Mouse (Mus musculus) intestine, embryonic 14.5 days (tissue): ENCODE measurements at regions not wholly inside any gene's neighbourhood (a gene's known extent, or its start where the extent isn't known, plus 50 kb on each side); places are given as distances from the start of the nearest gene placed in this dataset.

ENCODE experiments used
- ATAC-seq: fragments of 200-750 bp; cut with Nextera tagmentation; replicated peaks from 2 replicates; pipeline ENCODE4 v1.8.0; 2017; ENCODE audit warnings: low read depth, moderate number of reproducible peaks, moderate TSS enrichment, moderate library complexity; ENCODE audit not compliant: low FRiP score, low TSS enrichment
- DNase-seq: peaks from one replicate; pipeline ENCODE4 v3.0.0-alpha.2; 2018; ENCODE audit warnings: low spot score
- H3K27ac ChIP-seq: fragments of 300-500 bp; sonication (generic); 2 replicates; pipeline ENCODE4 v1.5.1; 2014; ENCODE audit warnings: low read depth, mild to moderate bottlenecking, control low read depth
- H3K27me3 ChIP-seq: fragments of 300-500 bp; sonication (generic); replicated peaks from 2 replicates; pipeline ENCODE4 v1.6.1; 2014; ENCODE audit warnings: low read length, control low read depth; ENCODE audit not compliant: control insufficient read depth, insufficient read depth
- H3K36me3 ChIP-seq: fragments of 300-500 bp; sonication (generic); 2 replicates; pipeline ENCODE4 v1.6.1; 2014; ENCODE audit warnings: low read length, control low read depth; ENCODE audit not compliant: control insufficient read depth, insufficient read depth
- H3K4me1 ChIP-seq: fragments of 300-500 bp; sonication (generic); replicated peaks from 2 replicates; pipeline ENCODE4 v1.6.1; 2014; ENCODE audit warnings: low read length, control low read depth, mixed read lengths; ENCODE audit not compliant: control insufficient read depth, insufficient read depth
- H3K4me2 ChIP-seq: fragments of 300-500 bp; sonication (generic); 2 replicates; pipeline ENCODE4 v1.6.1; 2014; ENCODE audit warnings: low read length
- H3K4me3 ChIP-seq: fragments of 300-500 bp; sonication (generic); 2 replicates; pipeline ENCODE4 v1.5.1; 2014; ENCODE audit warnings: low read depth, low read length, control low read depth, mixed read lengths
- H3K9ac ChIP-seq: fragments of 300-500 bp; sonication (generic); 2 replicates; pipeline ENCODE4 v1.6.1; 2014; ENCODE audit warnings: mild to moderate bottlenecking, low read length
- H3K9me3 ChIP-seq: fragments of 300-500 bp; sonication (generic); 2 replicates; pipeline ENCODE4 v1.6.1; 2016; ENCODE audit warnings: low read length, control low read depth; ENCODE audit not compliant: control insufficient read depth
- WGBS: fragments of 180-500 bp; shearing (Covaris S2); extraction: QIAGEN DNeasy Blood & Tissue Kit; methylation state at CpG from one replicate; pipeline ENCODE4 v1.1.7; 2014; 5-methylcytosine and 5-hydroxymethylcytosine counted together

DNA sequence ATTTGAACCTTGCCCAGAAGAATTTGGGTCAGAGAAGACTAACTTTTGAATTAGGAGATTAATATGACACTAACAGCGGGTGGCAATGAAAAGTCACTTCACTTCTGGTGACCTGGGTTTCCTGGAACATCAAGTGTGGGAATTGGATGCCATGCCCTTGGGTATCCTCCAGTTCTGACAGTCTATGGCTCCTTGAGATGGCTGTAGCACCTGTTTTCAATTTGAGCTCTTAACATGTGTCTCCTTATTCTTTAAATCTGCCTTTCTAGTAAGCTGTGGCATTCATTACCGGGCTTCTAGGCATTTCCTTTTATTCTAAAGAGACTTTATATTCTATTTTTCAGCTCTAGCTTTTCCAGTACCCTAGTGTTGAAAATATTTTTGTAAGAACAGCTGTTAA is 164.9 kb upstream of the Gypa start:
- no peaks in the 10 kb centered on the region for H3K4me1 ChIP-seq
- no peak overlapping the region for H3K4me2 ChIP-seq
- H3K4me3 ChIP-seq, result no peak overlapping the region
- DNase-seq, result no peak
- H3K36me3 ChIP-seq, result no peaks in the 10 kb centered on the region
- no peak for ATAC-seq
- H3K9me3 ChIP-seq, result no peaks in the 10 kb centered on the region
- H3K27ac ChIP-seq, result no peak overlapping the region
- H3K27me3 ChIP-seq, result no peaks in the 10 kb centered on the region
- 84% methylated on average over 2 of the region's 2 CpGs for WGBS
- H3K9ac ChIP-seq, result no peak overlapping the region

GRCm38 (mm10) chr8:80325859-80326258 is 167.7 kb upstream of the Gypa start:
- no peaks in the 10 kb centered on the region for H3K4me1 ChIP-seq
- ATAC-seq, result no peak
- no peak for DNase-seq

DNA sequence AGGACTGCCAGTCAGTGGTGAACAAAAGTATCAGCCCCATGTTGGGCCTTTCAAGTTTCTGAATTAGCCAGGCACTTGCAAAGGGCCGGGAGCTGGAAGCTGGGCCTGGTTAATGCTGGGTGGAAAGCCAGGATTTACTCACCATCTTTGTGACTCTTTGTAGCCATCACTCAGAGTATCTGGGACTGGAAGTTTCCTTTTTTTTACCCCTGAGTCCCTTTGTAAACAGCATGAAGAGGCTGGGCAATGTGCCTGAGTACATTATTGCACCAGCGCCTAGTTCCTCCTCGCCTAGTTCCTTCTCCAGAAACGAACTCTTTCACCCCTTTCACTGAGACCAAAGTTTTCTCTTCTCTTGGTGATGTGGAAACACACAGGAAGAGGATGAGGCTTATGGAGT is 168.4 kb upstream of the Gypa start:
- Histone ChIP-seq H3K36me3 (no peaks in the 10 kb centered on the region), H3K4me2 (no peak overlapping the region), H3K27me3 (no peaks in the 10 kb centered on the region), H3K4me1 (no peaks in the 10 kb centered on the region), H3K27ac (no peak overlapping the region), H3K9me3 (no peaks in the 10 kb centered on the region), H3K9ac (no peak overlapping the region), H3K4me3 (no peak overlapping the region)
- DNase-seq (no peak), ATAC-seq (no peak)
- WGBS, result 76% methylated on average over 4 of the region's 4 CpGs

More at GRCm38 (mm10) chr8:80325859-80326258, 167.7 kb upstream of the Gypa start:
- Histone ChIP-seq H3K9me3 (no peaks in the 10 kb centered on the region), H3K27me3 (no peaks in the 10 kb centered on the region), H3K4me2 (no peak overlapping the region), H3K27ac (no peak overlapping the region), H3K4me3 (no peak overlapping the region), H3K9ac (no peak overlapping the region), H3K36me3 (no peaks in the 10 kb centered on the region)
- 92% methylated on average over 3 of the region's 3 CpGs for WGBS

DNA sequence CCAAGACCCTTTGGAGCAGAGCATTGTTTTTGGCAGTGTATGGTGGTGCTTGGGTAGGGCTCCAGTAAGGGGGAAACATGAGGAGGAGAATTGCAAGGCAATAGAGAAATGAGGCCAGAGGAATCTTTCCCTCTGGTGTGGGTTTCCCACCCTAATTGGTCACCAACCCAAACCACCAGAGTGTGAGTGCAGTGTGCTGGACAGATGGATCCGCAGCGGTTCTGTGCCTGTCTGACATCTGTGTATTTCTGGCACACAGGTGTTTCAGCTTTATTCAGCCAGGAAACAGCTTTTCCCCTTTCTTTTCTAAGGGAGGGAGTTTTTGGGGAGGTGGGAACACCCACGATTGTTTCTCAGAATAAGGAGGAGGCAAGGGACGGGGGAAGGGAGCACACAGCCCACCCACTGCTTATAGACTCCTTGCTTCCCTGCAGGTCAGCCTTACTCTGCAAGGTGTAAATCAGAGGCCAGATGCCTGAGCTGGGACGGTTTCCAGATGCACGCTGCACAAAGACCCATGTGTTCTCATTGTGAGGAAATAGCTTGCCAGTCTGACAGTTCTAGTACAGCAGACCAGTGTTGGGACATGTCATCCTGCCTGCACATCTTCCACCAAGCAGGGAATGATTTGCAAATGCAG is 175.2 kb upstream of the Gypa start:
- H3K9me3 ChIP-seq, result no peaks in the 10 kb centered on the region
- H3K4me1 ChIP-seq, result peaks cover 29% of the 10 kb centered on the region
- H3K27ac ChIP-seq, result no peak overlapping the region
- no peaks in the 10 kb centered on the region for H3K27me3 ChIP-seq
- no peaks in the 10 kb centered on the region for H3K36me3 ChIP-seq
- WGBS, result 24% methylated on average over 6 of the region's 6 CpGs
- no peak overlapping the region for H3K4me3 ChIP-seq
- H3K9ac ChIP-seq, result no peak overlapping the region
- H3K4me2 ChIP-seq, result no peak overlapping the region
- DNase-seq (no peak), ATAC-seq (no peak)

DNA sequence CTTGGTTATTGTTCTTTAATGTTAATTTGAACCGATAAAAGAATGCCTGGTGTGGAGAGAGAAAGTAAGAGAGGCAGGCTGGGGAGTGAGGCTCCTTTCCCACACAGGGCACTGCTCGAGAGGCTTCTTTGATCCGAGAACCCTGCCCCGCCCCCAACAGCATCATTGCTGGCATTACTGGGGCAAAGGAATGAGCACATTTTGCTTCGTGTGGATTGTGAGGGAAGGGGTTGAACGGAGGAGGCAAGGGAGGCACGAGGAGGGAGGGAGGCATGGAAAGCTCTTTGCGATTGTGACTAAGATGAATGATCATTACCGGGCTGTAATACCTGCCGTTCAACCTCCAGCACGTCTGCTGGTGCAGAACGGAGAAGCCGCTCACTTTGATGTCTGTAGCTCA is 178.2 kb upstream of the Gypa start:
- no peak overlapping the region for H3K9ac ChIP-seq
- WGBS, result 4% methylated on average over 13 of the region's 13 CpGs
- H3K27ac ChIP-seq, result no peak overlapping the region
- ATAC-seq (peak; percentile 75; the same call in 1 of the 2 replicates), DNase-seq (peak; percentile 66)
- H3K4me3 ChIP-seq, result no peak overlapping the region
- peaks cover 29% of the 10 kb centered on the region for H3K4me1 ChIP-seq
- no peaks in the 10 kb centered on the region for H3K27me3 ChIP-seq
- no peaks in the 10 kb centered on the region for H3K9me3 ChIP-seq
- no peaks in the 10 kb centered on the region for H3K36me3 ChIP-seq
- peak overlapping the region; percentile 29 for H3K4me2 ChIP-seq

DNA sequence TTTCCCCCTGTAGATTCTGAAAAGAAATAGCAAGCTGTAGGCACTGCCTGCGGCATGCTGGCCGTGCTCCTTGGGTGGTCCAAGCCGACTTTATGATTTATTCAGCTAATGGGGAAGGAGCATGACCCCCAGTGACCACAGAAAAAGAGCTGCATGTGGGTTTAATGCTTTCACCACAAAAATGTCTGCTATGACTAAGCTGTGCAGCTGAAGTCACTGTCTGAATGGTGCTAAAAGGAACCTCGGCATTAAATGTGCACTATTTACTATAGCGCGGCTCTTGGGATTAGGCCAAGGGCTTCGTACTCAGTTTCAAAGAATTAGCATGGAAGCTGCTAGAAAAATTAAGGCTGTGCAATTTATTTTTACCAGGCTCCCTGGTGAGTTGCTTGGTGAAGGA is 178.8 kb upstream of the Gypa start:
- peak; percentile 66 for DNase-seq
- H3K4me1 ChIP-seq, result peaks cover 29% of the 10 kb centered on the region
- ATAC-seq, result peak; percentile 60; the same call in 1 of the 2 replicates
- no peaks in the 10 kb centered on the region for H3K9me3 ChIP-seq
- no peaks in the 10 kb centered on the region for H3K27me3 ChIP-seq
- WGBS, result 9% methylated on average over 7 of the region's 7 CpGs
- no peaks in the 10 kb centered on the region for H3K36me3 ChIP-seq
- peak overlapping the region; percentile 29 for H3K4me2 ChIP-seq
- 0 out of 2 replicates have a peak overlapping the region, but pooled peaks have one; percentile 24 for H3K27ac ChIP-seq
- H3K9ac ChIP-seq, result no peak overlapping the region
- no peak overlapping the region for H3K4me3 ChIP-seq

GRCm38 (mm10) chr8:80313883-80314635 is 179.5 kb upstream of the Gypa start:
- DNase-seq (no peak), ATAC-seq (no peak)
- peaks cover 29% of the 10 kb centered on the region for H3K4me1 ChIP-seq
- 19% methylated on average over 12 of the region's 12 CpGs for WGBS
- no peaks in the 10 kb centered on the region for H3K9me3 ChIP-seq
- no peak overlapping the region for H3K9ac ChIP-seq
- no peaks in the 10 kb centered on the region for H3K27me3 ChIP-seq
- no peak overlapping the region for H3K4me3 ChIP-seq
- H3K36me3 ChIP-seq, result no peaks in the 10 kb centered on the region
- H3K27ac ChIP-seq, result peak overlapping the region; percentile 12; the same call in 1 of the 2 replicates
- H3K4me2 ChIP-seq, result no peak overlapping the region

DNA sequence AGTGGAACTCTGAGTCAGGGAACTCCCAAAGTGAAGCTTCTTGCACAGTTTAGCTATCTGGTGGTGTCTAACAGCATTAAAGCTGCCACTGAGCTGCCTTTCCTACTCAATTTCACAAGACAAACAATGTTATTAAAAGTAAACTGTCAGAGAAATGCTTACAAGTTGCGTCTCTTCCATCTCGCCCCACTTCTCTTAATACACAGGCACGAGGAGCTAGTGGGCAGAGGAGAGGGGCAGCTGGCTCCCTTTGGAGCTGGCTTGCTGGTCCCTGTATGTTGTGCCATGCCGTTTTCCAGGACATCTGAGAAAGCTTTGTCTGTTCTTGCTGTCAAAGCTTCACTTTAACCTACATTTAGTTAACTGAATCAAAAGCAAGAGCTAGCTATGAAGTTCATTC is 185.8 kb upstream of the Gypa start:
- Histone ChIP-seq H3K9me3 (no peaks in the 10 kb centered on the region), H3K9ac (no peak overlapping the region), H3K27me3 (no peaks in the 10 kb centered on the region), H3K4me2 (no peak overlapping the region), H3K27ac (no peak overlapping the region), H3K4me3 (no peak overlapping the region), H3K36me3 (no peaks in the 10 kb centered on the region), H3K4me1 (no peaks in the 10 kb centered on the region)
- no peak for ATAC-seq
- DNase-seq, result no peak
- WGBS, result 41% methylated on average over 4 of the region's 4 CpGs

GRCm38 (mm10) chr8:80298596-80298995 is 195.0 kb upstream of the Gypa start:
- Histone ChIP-seq H3K4me3 (no peak overlapping the region), H3K27ac (no peak overlapping the region), H3K27me3 (no peaks in the 10 kb centered on the region), H3K9ac (no peak overlapping the region), H3K4me2 (no peak overlapping the region), H3K9me3 (no peaks in the 10 kb centered on the region), H3K4me1 (no peaks in the 10 kb centered on the region), H3K36me3 (no peaks in the 10 kb centered on the region)
- ATAC-seq (no peak), DNase-seq (no peak)
- 63% methylated on average over 5 of the region's 5 CpGs for WGBS
